Mouse (Mus musculus) ES-E14 (cell line): ENCODE data around the gene Dock4.

ENCODE experiments used
- CHD2 ChIP-seq: IDR thresholded peaks from 2 replicates; pipeline ENCODE4 v1.6.1; 2014; ENCODE audit warnings: mild to moderate bottlenecking, low read depth, low read length, inconsistent platforms
- HCFC1 ChIP-seq: IDR thresholded peaks from 2 replicates; pipeline ENCODE4 v1.6.1; 2012; ENCODE audit warnings: low read length, inconsistent platforms, borderline replicate concordance; ENCODE audit not compliant: insufficient read depth

GRCm38 (mm10) chr12:40637427-40637826 lies 191.7 kb downstream of the Dock4 start:
- TF ChIP-seq CHD2 (no peak), HCFC1 (no peak)
